12 mouse cellular contexts compared by ENCODE assay signal in the genomic region with DNA sequence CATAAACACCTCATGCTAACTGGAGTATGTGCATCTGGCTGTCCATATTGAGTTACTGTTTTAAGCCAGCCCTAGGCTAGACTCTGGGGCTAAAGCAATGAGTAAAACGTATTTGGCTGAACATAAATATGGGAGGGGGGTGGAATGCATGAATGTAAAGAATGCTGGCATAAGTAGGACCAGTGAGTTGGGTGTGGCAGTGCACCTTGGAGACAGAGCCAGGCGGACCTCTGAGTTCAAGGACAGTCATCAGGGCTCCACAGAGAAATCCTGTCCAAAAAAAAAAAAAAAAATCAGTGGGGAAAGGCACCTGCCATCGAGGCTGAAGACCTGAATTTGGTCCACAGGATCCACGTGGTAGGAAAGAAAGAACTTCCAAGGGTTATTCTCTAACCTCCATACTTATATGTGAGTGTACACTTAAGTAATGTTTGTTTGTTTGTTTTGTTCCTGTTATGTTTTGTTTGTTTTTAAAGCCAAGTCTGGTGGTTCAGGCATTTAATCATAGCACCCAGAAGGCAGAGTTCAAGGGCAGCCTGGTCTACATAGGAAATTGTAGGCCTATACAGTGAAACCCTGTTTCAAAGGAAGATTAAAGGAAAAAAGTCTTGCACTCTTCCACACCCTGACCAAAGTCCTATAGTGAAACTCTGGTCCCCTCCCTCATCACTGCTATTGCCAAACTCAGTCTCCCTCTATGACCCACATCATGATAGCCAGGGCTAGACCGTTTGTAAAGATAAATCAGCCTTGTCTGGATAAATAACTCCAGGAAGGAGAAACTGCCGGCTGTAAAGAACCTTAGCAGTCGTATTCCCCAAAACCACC.
"Had no signal": no experiment of that assay in that cellular context is flagged by ENCODE, and none has a peak within 500 bp of the region (broad histone marks: within the 10 kb centered on the region; RNA-seq: fewer than 3 reads in every experiment).

No protein-coding gene starts in this region.

- H3K9me3 ChIP-seq: limb, embryonic 12.5 days; liver, embryonic 13.5 days; midbrain, embryonic 13.5 days; neural tube, embryonic 15.5 days had no signal

- H3K4me3 ChIP-seq: left cerebral cortex, adult 2 months; limb, embryonic 12.5 days; liver, embryonic 13.5 days; midbrain, embryonic 13.5 days; neural tube, embryonic 15.5 days had no signal

- H3K27ac ChIP-seq: left cerebral cortex, adult 2 months; limb, embryonic 12.5 days; liver, embryonic 13.5 days; midbrain, embryonic 13.5 days; neural tube, embryonic 15.5 days had no signal

- DNase-seq: kidney, adult 2 months; kidney, postnatal 25 days; liver; liver, embryonic 13.5 days; liver, postnatal 0 days; thymus, adult 18-20 months; thymus, postnatal 4 days had no signal

- H3K4me1 ChIP-seq: limb, embryonic 12.5 days; midbrain, embryonic 13.5 days had no signal

- H3K9ac ChIP-seq: limb, embryonic 12.5 days; liver, embryonic 13.5 days; liver, postnatal 0 days; midbrain, embryonic 13.5 days; neural tube, embryonic 15.5 days had no signal

- H3K4me2 ChIP-seq: limb, embryonic 12.5 days; liver, embryonic 13.5 days; midbrain, embryonic 13.5 days; neural tube, embryonic 15.5 days had no signal

- ATAC-seq: inflammation-experienced regulatory T-cells, adult 6 months; liver, postnatal 0 days; midbrain, embryonic 13.5 days had no signal

- H3K36me3 ChIP-seq: limb, embryonic 12.5 days; liver, embryonic 13.5 days; midbrain, embryonic 13.5 days; neural tube, embryonic 15.5 days had no signal
